Mouse (Mus musculus): ENCODE data around the gene Med15. TPM values are rescaled to one million over a fixed set of nuclear protein-coding genes. Genes with fewer than 3 reads are reported as not detected.

The Med15 gene
- polyA plus RNA-seq, 1 experiment from 2014 or later = 47.5 TPM

- Histone ChIP-seq H3K36me3 (ENCODE audit: control insufficient read depth, insufficient read depth, low read length) (peaks cover 4% of the 10 kb centered on the region; the same call in 1 of the 2 replicates), H3K4me3 (ENCODE audit: low read depth, low read length) (peak overlapping the region; percentile 63), H3K9ac (ENCODE audit: low read depth, low read length) (peak overlapping the region; percentile 87), H3K9me3 (replicated peaks; ENCODE audit: control insufficient read depth, low read length, poor library complexity, severe bottlenecking) (no peaks in the 10 kb centered on the region), H3K4me1 (ENCODE audit: control insufficient read depth, insufficient read depth, low read length) (peaks cover 31% of the 10 kb centered on the region), H3K4me2 (ENCODE audit: low read length) (peak overlapping the region; percentile 79), H3K27me3 (ENCODE audit: control insufficient read depth, insufficient read depth, low read depth, low read length) (no peaks in the 10 kb centered on the region), H3K27ac (ENCODE audit: low read length) (peak overlapping the region; percentile 80)
- peak; percentile 77 for ATAC-seq
- under 1% methylated on average over 50 of the region's 54 CpGs for WGBS
Measured at GRCm38 (mm10) chr16:17759813-17760321, 27.2 kb upstream of the Med15 start.

GRCm38 (mm10) chr16:17759344-17759773 is 26.7 kb upstream of the Med15 start, which contains the start of gene Klhl22:
TSS of gene Klhl22 (plus strand) at chr16:17759618.
- Histone ChIP-seq H3K9me3 (replicated peaks; ENCODE audit: control insufficient read depth, low read length, poor library complexity, severe bottlenecking) (no peaks in the 10 kb centered on the region), H3K27me3 (ENCODE audit: control insufficient read depth, insufficient read depth, low read depth, low read length) (no peaks in the 10 kb centered on the region; the same call in 1 of the 2 replicates), H3K27ac (ENCODE audit: low read length) (peak within 1 kb of the TSS; percentile 80), H3K36me3 (ENCODE audit: control insufficient read depth, insufficient read depth, low read length) (peaks cover under 1% of the 10 kb centered on the region; the same call in 1 of the 2 replicates), H3K4me1 (ENCODE audit: control insufficient read depth, insufficient read depth, low read length) (peaks cover 31% of the 10 kb centered on the region), H3K4me3 (ENCODE audit: low read depth, low read length) (peak within 1 kb of the TSS; percentile 63), H3K9ac (ENCODE audit: low read depth, low read length) (peak within 1 kb of the TSS; percentile 87), H3K4me2 (ENCODE audit: low read length) (peak within 1 kb of the TSS; percentile 79)
- ATAC-seq = peak; percentile 94
- WGBS = 1% methylated on average over 28 of the region's 28 CpGs

- Histone ChIP-seq H3K9me3 (replicated peaks; ENCODE audit: control insufficient read depth, low read length, poor library complexity, severe bottlenecking) (no peaks in the 10 kb centered on the region), H3K27me3 (ENCODE audit: control insufficient read depth, insufficient read depth, low read depth, low read length) (no peaks in the 10 kb centered on the region; the same call in 1 of the 2 replicates), H3K36me3 (ENCODE audit: control insufficient read depth, insufficient read depth, low read length) (no peaks in the 10 kb centered on the region), H3K4me1 (ENCODE audit: control insufficient read depth, insufficient read depth, low read length) (peaks cover 31% of the 10 kb centered on the region), H3K27ac (ENCODE audit: low read length) (peak overlapping the region; percentile 80), H3K4me2 (ENCODE audit: low read length) (peak overlapping the region; percentile 79), H3K4me3 (ENCODE audit: low read depth, low read length) (peak overlapping the region; percentile 63), H3K9ac (ENCODE audit: low read depth, low read length) (peak overlapping the region; percentile 87)
- WGBS = 54% methylated on average over 9 of the region's 9 CpGs
- ATAC-seq = no peak
Measured at GRCm38 (mm10) chr16:17758902-17759301, 26.2 kb upstream of the Med15 start.

DNA sequence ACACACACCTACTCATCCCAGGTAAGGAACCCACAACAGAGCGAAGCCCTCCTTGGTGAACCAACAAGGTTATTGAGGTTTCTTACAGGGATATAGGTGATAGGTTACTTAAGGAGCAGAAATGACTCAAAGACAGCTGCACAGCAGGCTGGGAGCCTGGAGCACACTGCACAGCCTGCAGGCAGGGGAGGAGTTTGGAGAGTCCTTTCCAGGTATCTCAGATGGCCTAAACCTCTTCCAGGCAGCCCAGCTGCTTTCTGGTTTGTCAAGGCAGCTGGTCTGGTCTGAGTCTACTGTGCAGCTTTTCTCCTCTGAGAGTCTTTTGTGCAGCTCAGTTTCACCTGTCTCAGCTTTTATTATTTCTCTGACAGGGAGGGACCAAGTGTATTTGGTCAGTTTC is 25.1 kb upstream of the Med15 start:
- Histone ChIP-seq H3K27me3 (ENCODE audit: control insufficient read depth, insufficient read depth, low read depth, low read length) (no peaks in the 10 kb centered on the region; the same call in 1 of the 2 replicates), H3K4me3 (ENCODE audit: low read depth, low read length) (no peak overlapping the region), H3K9ac (ENCODE audit: low read depth, low read length) (no peak overlapping the region), H3K9me3 (replicated peaks; ENCODE audit: control insufficient read depth, low read length, poor library complexity, severe bottlenecking) (no peaks in the 10 kb centered on the region), H3K4me2 (ENCODE audit: low read length) (no peak overlapping the region), H3K27ac (ENCODE audit: low read length) (no peak overlapping the region), H3K36me3 (ENCODE audit: control insufficient read depth, insufficient read depth, low read length) (no peaks in the 10 kb centered on the region), H3K4me1 (ENCODE audit: control insufficient read depth, insufficient read depth, low read length) (peaks cover 30% of the 10 kb centered on the region)
- 87% methylated on average over 1 of the region's 1 CpGs for WGBS
- no peak for ATAC-seq

DNA sequence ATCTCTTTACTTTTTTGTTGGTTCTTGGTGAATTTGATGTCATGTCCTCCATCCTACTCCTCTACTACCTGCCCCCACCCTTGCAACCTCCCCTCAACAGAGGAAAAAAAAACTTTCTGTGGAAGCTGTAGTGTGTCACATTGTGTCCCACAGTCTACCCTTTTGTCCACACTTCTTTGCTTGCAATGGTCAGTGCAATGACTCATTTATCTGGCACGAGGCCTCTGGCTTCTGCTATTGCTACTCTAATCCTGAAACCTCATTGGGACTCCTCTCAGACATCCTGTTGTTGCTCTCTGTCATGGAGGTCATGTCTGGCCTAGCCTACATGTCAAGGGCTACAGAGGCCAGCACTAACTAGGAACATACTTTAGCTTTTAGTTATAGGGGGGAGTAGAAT is 21.0 kb upstream of the Med15 start:
- Histone ChIP-seq H3K4me3 (ENCODE audit: low read depth, low read length) (no peak overlapping the region), H3K27ac (ENCODE audit: low read length) (no peak overlapping the region), H3K9me3 (replicated peaks; ENCODE audit: control insufficient read depth, low read length, poor library complexity, severe bottlenecking) (no peaks in the 10 kb centered on the region), H3K4me2 (ENCODE audit: low read length) (no peak overlapping the region), H3K27me3 (ENCODE audit: control insufficient read depth, insufficient read depth, low read depth, low read length) (no peaks in the 10 kb centered on the region; the same call in 1 of the 2 replicates), H3K9ac (ENCODE audit: low read depth, low read length) (no peak overlapping the region), H3K4me1 (ENCODE audit: control insufficient read depth, insufficient read depth, low read length) (peaks cover 2% of the 10 kb centered on the region), H3K36me3 (ENCODE audit: control insufficient read depth, insufficient read depth, low read length) (no peaks in the 10 kb centered on the region)
- WGBS = 35% methylated on average over 1 of the region's 1 CpGs
- no peak for ATAC-seq

DNA sequence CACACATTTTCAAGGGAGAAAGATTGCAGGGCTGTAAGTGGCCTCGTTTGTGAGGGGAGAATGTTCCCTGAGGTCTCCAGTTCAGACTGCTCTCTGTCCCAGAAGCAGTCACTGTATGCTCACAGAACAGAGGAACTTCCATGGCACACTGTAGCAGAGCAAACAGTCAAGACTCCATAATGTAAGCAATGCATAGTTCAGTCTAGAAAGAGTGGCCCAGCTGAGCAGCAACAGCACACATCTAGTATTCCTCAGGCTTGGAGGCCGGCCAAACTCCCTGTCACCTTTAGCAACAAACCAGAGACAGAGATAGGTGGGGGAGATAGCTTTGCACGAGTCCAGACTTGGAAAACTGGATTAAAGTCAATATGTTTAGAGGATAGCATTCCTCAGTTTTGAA is 20.3 kb upstream of the Med15 start:
- Histone ChIP-seq H3K9me3 (replicated peaks; ENCODE audit: control insufficient read depth, low read length, poor library complexity, severe bottlenecking) (no peaks in the 10 kb centered on the region), H3K4me1 (ENCODE audit: control insufficient read depth, insufficient read depth, low read length) (no peaks in the 10 kb centered on the region), H3K27me3 (ENCODE audit: control insufficient read depth, insufficient read depth, low read depth, low read length) (no peaks in the 10 kb centered on the region; the same call in 1 of the 2 replicates), H3K4me3 (ENCODE audit: low read depth, low read length) (no peak overlapping the region), H3K4me2 (ENCODE audit: low read length) (no peak overlapping the region), H3K36me3 (ENCODE audit: control insufficient read depth, insufficient read depth, low read length) (no peaks in the 10 kb centered on the region), H3K9ac (ENCODE audit: low read depth, low read length) (no peak overlapping the region), H3K27ac (ENCODE audit: low read length) (no peak overlapping the region)
- 34% methylated on average over 3 of the region's 3 CpGs for WGBS
- no peak for ATAC-seq

DNA sequence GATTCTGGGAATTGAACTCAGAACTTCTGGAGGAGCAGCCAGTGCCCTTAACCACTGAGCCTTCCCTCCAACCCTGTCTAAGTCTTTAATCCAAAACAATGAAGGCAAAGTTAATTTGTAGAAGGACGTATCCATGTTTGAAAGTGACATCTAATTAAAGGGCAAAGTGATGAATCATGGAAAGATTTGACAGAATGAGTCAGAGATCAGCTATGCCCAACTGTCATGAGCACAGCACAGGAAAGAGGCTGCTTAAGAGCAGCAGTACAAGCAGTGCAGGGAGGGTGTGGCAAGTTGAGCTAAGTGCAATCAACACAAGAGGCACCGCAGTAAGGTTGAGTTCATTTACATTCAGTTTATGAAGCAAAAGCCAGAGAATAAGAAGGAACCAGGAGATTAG is 12.4 kb upstream of the Med15 start:
- H3K27me3 ChIP-seq (ENCODE audit: control insufficient read depth, insufficient read depth, low read depth, low read length) = no peaks in the 10 kb centered on the region
- H3K9ac ChIP-seq (ENCODE audit: low read depth, low read length) = no peak overlapping the region
- H3K27ac ChIP-seq (ENCODE audit: low read length) = no peak overlapping the region
- H3K9me3 ChIP-seq (replicated peaks; ENCODE audit: control insufficient read depth, low read length, poor library complexity, severe bottlenecking) = peaks cover 4% of the 10 kb centered on the region
- no peak for ATAC-seq
- no peaks in the 10 kb centered on the region for H3K36me3 ChIP-seq (ENCODE audit: control insufficient read depth, insufficient read depth, low read length)
- no peaks in the 10 kb centered on the region for H3K4me1 ChIP-seq (ENCODE audit: control insufficient read depth, insufficient read depth, low read length)
- 79% methylated on average over 2 of the region's 2 CpGs for WGBS
- H3K4me2 ChIP-seq (ENCODE audit: low read length) = no peak overlapping the region
- H3K4me3 ChIP-seq (ENCODE audit: low read depth, low read length) = no peak overlapping the region

- H3K4me1 ChIP-seq (ENCODE audit: control insufficient read depth, insufficient read depth, low read length) = no peaks in the 10 kb centered on the region
- ATAC-seq = no peak
- H3K9ac ChIP-seq (ENCODE audit: low read depth, low read length) = no peak overlapping the region
- H3K36me3 ChIP-seq (ENCODE audit: control insufficient read depth, insufficient read depth, low read length) = no peaks in the 10 kb centered on the region
- WGBS = 13% methylated on average over 1 of the region's 1 CpGs
- H3K9me3 ChIP-seq (replicated peaks; ENCODE audit: control insufficient read depth, low read length, poor library complexity, severe bottlenecking) = peaks cover 4% of the 10 kb centered on the region
- H3K27ac ChIP-seq (ENCODE audit: low read length) = no peak overlapping the region
- no peak overlapping the region for H3K4me3 ChIP-seq (ENCODE audit: low read depth, low read length)
- H3K4me2 ChIP-seq (ENCODE audit: low read length) = no peak overlapping the region
- no peaks in the 10 kb centered on the region for H3K27me3 ChIP-seq (ENCODE audit: control insufficient read depth, insufficient read depth, low read depth, low read length)
Measured at GRCm38 (mm10) chr16:17744536-17744935, 11.8 kb upstream of the Med15 start.

DNA sequence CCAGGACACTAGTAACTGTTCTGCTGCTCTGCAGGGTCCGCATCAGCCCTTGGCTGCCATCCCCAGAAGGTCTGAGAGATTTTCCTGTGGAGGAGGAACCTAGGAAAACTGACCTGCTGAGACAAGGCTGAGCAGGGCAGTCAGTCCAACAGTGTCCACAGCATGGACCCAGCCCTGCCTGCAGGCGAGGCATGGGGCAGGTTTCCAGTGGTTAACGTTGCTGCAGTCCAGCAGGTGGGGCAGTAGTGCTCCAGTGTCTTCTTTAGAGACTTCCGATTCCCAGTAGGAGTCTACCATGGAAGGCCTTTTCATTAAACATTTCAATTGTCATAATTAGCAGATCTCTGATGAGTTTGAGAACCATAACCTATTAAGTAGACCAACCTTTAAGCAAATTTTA is 10.6 kb upstream of the Med15 start:
- Histone ChIP-seq H3K27me3 (ENCODE audit: control insufficient read depth, insufficient read depth, low read depth, low read length) (no peaks in the 10 kb centered on the region), H3K9ac (ENCODE audit: low read depth, low read length) (no peak overlapping the region), H3K36me3 (ENCODE audit: control insufficient read depth, insufficient read depth, low read length) (no peaks in the 10 kb centered on the region), H3K4me1 (ENCODE audit: control insufficient read depth, insufficient read depth, low read length) (no peaks in the 10 kb centered on the region), H3K4me2 (ENCODE audit: low read length) (no peak overlapping the region), H3K4me3 (ENCODE audit: low read depth, low read length) (no peak overlapping the region), H3K9me3 (replicated peaks; ENCODE audit: control insufficient read depth, low read length, poor library complexity, severe bottlenecking) (peaks cover 4% of the 10 kb centered on the region), H3K27ac (ENCODE audit: low read length) (no peak overlapping the region)
- ATAC-seq = no peak
- WGBS = 49% methylated on average over 4 of the region's 4 CpGs
